Mouse (Mus musculus) heart, postnatal 0 days (tissue): ENCODE results near the gene Lrrc28.

ENCODE experiments used
- CTCF ChIP-seq: IDR thresholded peaks from 2 replicates; pipeline ENCODE4 v1.5.1; 2016; ENCODE audit warnings: antibody characterized with exemption, control low read depth, low read depth
- EP300 ChIP-seq: IDR thresholded peaks from 2 replicates; pipeline ENCODE4 v1.6.1; 2016; ENCODE audit warnings: antibody characterized with exemption, low read depth

DNA sequence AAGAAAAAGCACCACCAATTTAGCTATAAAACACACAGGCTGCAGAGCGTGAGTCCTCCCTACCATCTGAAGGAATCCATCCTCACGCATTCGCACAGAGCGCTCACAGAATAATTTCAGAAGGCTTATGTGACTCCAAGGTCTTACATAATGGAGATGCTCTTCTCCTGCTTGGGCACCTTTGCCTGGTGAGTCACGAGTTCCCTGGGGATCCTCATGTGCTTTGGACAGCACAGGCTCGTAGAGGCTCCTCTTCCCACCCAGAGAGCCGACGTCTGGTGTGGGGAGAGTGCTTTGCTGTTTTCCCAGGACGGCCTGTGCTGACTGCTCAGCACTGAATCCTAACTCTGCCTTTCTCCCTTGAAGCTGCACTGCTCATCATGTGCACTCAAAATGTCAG, 129.4 kb downstream of the Lrrc28 start:
- TF ChIP-seq CTCF (no peak), EP300 (no peak)
